Mouse (Mus musculus) ES-E14 (cell line): ENCODE data around the gene C8a.

Experiments used
- CHD2 ChIP-seq: IDR thresholded peaks from 2 replicates; pipeline ENCODE4 v1.6.1; 2014; ENCODE audit warnings: mild to moderate bottlenecking, low read depth, low read length, inconsistent platforms
- HCFC1 ChIP-seq: IDR thresholded peaks from 2 replicates; pipeline ENCODE4 v1.6.1; 2012; ENCODE audit warnings: low read length, inconsistent platforms, borderline replicate concordance; ENCODE audit not compliant: insufficient read depth
- MAFK ChIP-seq: IDR thresholded peaks from 2 replicates; pipeline ENCODE4 v1.6.1; 2014; ENCODE audit warnings: mild to moderate bottlenecking, low read depth, low read length, inconsistent platforms; ENCODE audit not compliant: insufficient read depth
- ZC3H11A ChIP-seq: IDR thresholded peaks from 2 replicates; pipeline ENCODE4 v1.6.1; 2012; ENCODE audit warnings: low read depth, mild to moderate bottlenecking, inconsistent platforms, low read length, borderline replicate concordance

- TF ChIP-seq HCFC1 (no peak), ZC3H11A (no peak), MAFK (no peak), CHD2 (no peak)
Measured at GRCm38 (mm10) chr4:104792111-104792510, 84.1 kb downstream of the C8a start.
